Comparison of ENCODE assay signal across 20 mouse cellular contexts in genomic region chr1:135609621-135610020, GRCm38 (mm10).
DNase-seq lines count a peak whose midpoint lies in the region.
"Had no signal": no experiment of that assay in that cellular context is flagged by ENCODE, and none has a peak within 500 bp of the region (broad histone marks: within the 10 kb centered on the region; RNA-seq: fewer than 3 reads in every experiment).

No protein-coding gene starts in this region.

- DNase-seq in 3T3-L1 (ENCODE audit: low read depth, low spot score) (peak; percentile 59), NIH3T3 (ENCODE audit: low read depth) (peak; percentile 67), adipocyte (ENCODE audit: low spot score) (peak; percentile 48), MN1 (ENCODE audit: low spot score) (no peak)
- DNase-seq in lung, adult 18-20 months: no peak
- DNase-seq in thymus, postnatal 36 days: no peak
- DNase-seq: adrenal gland, adult 2 months; adrenal gland, adult 8-10 months; adrenal gland, postnatal 10 days; adrenal gland, postnatal 14 days; adrenal gland, postnatal 25 days; adrenal gland, postnatal 36 days; B cell, adult 2 months; cerebellum, adult 11 months; cerebellum, adult 11-12 months; cerebellum, adult 18-20 months; cerebellum, adult 2 months; cerebellum, adult 8-10 months; cerebellum, adult 9-10 months; cerebellum, adult 9-11 months had no signal

Comparison
In these comparisons a context has a peak if more than half of its experiments do, and no peak if none do; other contexts are left out.
1. DNase-seq: peak in 3T3-L1 (single experiment), NIH3T3 (single experiment) and adipocyte (single experiment); none in lung, adult 18-20 months (0 of 2), thymus, postnatal 36 days (0 of 2) and MN1 (single experiment).